Mouse (Mus musculus): ENCODE measurements at regions not wholly inside any gene's neighbourhood (a gene's known extent, or its start where the extent isn't known, plus 50 kb on each side); places are given as distances from the start of the nearest gene placed in this dataset.

DNA sequence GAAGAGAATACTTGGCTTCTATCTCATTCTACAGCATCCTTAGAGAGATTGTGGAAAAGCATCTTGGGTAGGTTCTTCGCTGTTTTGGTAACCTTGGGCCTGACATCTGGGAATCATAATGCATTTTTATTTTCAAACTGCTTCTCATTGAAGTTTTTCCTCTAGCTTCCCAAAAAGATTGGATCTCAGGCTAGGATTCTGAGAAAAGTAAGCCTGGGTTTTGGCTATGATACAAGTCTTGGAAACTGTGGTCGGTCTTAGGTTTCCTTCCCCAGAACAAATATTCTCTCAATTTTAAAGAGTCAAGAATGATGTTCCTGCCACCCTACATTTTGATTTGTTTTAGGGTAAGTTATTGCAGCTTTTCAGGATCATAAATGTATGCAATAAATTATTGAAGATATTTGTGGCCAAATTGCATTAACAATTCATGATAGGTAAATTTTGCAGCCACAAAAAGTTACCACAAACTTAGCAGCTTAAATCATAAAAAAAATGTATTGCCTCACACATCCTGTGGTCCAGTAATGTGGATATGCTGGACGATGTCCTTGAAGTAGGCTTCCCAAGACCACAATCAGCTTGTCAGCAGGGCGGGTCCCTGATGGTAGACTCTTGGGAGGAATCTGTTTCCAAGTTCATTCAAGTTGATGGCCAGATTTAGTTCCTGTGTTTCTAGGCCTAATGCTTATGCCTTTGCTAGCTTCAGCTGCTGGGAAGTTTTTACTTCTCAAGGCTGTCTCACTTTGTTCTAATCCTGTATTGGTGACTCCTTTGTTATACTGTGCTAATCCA lies 257.6 kb upstream of the Adamts5 start:
- no peak for ATAC-seq (ENCODE audit: extremely low read depth, insufficient number of reproducible peaks, low FRiP score, poor library complexity, severe bottlenecking)

DNA sequence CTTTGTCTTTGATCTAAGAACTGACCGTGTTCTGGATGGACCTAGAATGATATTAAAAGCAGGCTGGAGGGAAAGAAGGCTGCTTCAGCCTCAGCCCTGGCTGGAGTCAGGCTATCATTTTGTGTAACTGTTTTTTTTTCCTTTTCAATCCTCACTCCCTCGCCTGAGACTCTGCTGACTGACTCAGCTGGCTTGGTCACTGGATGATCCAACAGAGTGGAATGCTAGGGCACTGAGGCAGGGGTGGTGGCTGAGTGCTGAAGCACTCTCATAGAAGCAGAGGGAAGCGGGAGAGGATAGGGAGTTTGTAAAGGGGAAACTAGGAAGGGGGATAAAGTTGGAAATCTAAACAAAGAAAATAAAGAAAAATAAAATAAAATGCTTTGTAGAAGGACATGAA lies 236.5 kb upstream of the Adamts5 start:
- ATAC-seq (ENCODE audit: extremely low read depth, insufficient number of reproducible peaks, low FRiP score, poor library complexity, severe bottlenecking), result no peak

GRCm38 (mm10) chr16:86136169-86136568 lies 234.5 kb upstream of the Adamts5 start:
- no peak for ATAC-seq (ENCODE audit: extremely low read depth, insufficient number of reproducible peaks, low FRiP score, poor library complexity, severe bottlenecking)

DNA sequence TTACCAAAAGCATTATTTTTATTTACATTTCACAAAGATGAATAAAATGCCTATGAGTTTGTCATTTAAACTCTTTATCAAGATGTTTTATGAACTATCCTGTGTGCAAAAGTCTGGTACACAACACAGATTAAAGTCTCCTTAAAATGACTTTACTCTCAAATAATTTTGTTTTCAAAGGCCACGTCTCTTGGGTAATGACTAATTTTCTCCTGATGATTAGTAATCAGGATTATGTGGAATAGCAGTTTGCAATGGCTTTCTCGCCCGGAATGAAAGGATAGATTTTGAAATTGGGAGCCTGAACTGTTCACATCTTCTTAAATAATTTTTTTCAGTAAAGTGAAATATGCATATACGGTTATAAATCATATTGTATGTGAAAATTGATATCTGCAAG lies 225.8 kb upstream of the Adamts5 start:
- ATAC-seq (ENCODE audit: extremely low read depth, insufficient number of reproducible peaks, low FRiP score, poor library complexity, severe bottlenecking), result no peak

- no peak for ATAC-seq (ENCODE audit: extremely low read depth, insufficient number of reproducible peaks, low FRiP score, poor library complexity, severe bottlenecking)
Observed at GRCm38 (mm10) chr16:86124182-86124581, 222.6 kb upstream of the Adamts5 start.

- no peak for ATAC-seq (ENCODE audit: extremely low read depth, insufficient number of reproducible peaks, low FRiP score, poor library complexity, severe bottlenecking)
Observed at GRCm38 (mm10) chr16:86122936-86123335, 221.3 kb upstream of the Adamts5 start.

DNA sequence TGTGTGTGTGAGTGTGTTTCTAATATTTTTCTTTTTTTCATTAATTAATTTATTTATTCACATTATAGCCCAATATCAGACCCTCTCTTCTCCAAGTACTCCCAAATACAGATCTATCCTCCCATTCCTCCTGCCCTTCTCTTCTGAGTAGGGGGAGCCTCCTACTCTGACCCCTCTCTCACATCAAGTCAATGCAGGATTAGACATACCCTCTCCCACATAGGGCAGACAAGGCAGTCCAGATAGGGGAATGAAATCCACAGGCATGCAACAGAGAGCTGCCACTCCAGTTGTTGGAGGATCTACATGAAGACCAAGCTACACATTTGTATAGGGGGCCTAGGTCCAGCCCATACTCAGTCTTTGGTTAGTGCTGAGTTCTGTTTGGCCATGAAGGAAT lies 216.3 kb upstream of the Adamts5 start:
- ATAC-seq (ENCODE audit: extremely low read depth, insufficient number of reproducible peaks, low FRiP score, poor library complexity, severe bottlenecking), result no peak

DNA sequence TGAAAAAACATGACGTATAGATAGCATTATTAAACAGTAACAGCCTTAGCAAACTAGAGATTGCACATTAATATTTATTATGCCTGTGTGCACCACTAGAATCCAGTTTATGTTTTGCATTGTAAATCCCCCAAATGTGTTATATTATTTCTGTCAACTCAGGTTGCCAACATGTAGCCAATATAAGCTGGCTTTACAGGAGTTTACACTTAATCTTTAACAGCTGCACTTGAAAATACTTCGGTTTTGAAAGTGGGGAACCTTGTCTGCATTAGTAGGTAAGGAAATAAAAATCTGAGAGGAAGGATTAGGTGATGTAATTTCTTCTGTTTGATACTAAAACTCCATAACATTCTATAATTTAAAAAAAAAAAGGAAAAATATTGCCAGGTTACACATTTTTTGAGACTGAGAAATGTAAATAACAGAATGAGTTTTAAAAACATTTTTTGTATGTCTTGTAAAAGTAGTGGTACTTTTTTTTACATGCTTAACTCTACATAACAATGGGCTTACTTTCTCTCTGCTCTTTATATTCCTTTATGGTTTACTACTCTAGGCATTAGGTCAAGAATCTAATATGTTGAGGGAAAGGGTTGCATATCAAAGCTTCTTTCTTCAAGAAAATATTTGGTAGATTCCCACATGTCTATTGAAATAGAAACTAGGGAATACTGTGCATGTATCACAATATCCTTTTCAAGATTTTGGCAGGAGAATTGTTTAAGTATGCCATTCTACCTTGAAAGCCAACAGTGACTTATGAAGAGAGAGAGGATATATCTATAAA lies 214.2 kb upstream of the Adamts5 start:
- ATAC-seq (ENCODE audit: extremely low read depth, insufficient number of reproducible peaks, low FRiP score, poor library complexity, severe bottlenecking), result no peak

DNA sequence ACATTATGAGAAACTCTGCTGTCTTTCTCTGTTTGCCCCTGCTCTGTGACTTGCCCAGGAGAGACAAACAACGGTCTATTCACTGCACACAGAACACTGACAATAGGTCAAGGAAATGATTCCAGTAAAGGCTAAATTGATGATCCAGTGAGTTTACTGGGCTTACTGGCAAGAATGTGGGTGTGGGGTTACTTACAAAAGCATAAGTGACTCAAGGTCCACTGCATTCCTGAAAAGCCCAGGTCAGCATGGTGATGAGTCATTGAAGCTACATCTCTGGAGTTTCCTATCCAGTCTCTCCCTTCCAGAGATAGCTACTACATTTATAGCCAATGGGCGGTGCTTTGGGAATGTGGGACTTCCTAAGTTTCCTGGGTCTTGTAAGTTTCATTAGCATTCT lies 192.8 kb upstream of the Adamts5 start:
- ATAC-seq (ENCODE audit: extremely low read depth, insufficient number of reproducible peaks, low FRiP score, poor library complexity, severe bottlenecking), result no peak

- no peak for ATAC-seq (ENCODE audit: extremely low read depth, insufficient number of reproducible peaks, low FRiP score, poor library complexity, severe bottlenecking)
Observed at GRCm38 (mm10) chr16:86090175-86090574, 188.5 kb upstream of the Adamts5 start.

GRCm38 (mm10) chr16:86087421-86087820 lies 185.8 kb upstream of the Adamts5 start:
- no peak for ATAC-seq (ENCODE audit: extremely low read depth, insufficient number of reproducible peaks, low FRiP score, poor library complexity, severe bottlenecking)

DNA sequence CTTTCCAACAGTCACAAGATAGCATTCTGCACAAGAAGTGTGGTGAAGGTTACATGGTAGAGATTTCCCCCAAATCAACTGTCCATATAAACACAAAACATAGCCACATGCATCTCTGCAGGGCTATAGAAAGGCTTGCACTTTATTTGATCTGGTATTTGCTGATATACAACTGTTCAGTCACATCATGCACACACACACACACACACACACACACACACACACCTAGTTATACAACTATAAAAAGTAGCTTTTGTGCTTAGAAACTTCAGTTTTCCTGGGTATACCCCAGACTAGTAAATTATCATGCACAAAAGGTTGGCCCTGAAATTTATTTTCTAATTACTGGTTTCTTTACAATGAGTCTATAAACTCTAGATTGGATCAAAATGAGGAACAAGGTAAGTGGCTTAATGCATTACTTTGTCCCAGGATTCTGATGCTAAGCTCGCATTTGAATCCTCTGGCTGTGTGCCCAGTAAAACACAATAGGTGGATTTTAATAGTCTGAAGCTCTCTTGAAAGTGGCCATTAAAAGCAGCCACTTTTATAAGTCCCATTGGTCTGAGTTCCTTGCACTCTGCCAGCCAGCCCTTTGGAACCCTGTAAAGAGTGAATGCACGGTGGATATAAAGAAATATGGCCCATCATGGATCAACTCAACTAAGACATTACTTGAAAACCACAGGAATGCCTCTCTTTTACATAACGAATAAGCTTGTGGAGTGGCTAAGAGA lies 166.2 kb upstream of the Adamts5 start:
- ATAC-seq (ENCODE audit: extremely low read depth, insufficient number of reproducible peaks, low FRiP score, poor library complexity, severe bottlenecking), result no peak

- ATAC-seq (ENCODE audit: extremely low read depth, insufficient number of reproducible peaks, low FRiP score, poor library complexity, severe bottlenecking), result no peak
Observed at GRCm38 (mm10) chr16:86060087-86060486, 158.5 kb upstream of the Adamts5 start.

DNA sequence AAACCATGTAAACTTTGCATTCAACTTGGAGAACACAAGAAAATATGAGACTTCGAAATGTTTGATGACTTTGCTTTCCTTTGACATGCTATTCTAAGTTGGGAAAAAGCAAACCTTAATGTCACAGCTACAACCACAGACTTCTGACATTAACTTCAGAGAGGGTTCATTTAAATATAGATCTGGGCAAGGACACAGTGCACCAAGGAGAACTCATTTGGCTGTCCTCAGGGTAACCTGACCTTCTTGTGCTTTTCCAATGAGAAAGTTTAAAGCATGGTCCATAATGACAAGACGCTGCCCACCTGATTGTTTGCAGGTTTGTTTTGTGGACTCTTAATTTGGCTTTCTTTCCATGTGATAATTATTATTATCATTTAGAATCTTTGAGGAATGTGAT lies 143.1 kb upstream of the Adamts5 start:
- ATAC-seq (ENCODE audit: extremely low read depth, insufficient number of reproducible peaks, low FRiP score, poor library complexity, severe bottlenecking), result no peak

- ATAC-seq (ENCODE audit: extremely low read depth, insufficient number of reproducible peaks, low FRiP score, poor library complexity, severe bottlenecking), result no peak
Observed at GRCm38 (mm10) chr16:86034772-86035171, 133.1 kb upstream of the Adamts5 start.

DNA sequence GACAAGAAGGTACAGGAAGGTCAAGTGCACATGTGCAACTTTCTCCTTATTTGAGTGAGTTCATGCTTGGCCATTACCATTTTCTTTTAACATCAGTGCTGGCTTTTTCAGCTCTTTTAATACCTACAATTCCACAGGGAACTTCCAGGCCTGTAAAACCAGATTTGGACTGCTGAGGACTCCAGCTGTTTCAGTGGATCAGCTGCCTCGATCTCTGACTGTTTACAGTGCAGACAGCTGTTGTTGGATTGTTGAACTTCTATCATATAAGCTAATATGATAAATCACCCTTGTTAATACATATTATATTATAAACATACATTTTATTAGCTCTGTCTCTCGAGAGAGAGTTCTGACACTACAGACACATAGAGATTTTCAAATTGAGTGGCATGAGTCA lies 126.1 kb upstream of the Adamts5 start:
- no peak for ATAC-seq (ENCODE audit: extremely low read depth, insufficient number of reproducible peaks, low FRiP score, poor library complexity, severe bottlenecking)

DNA sequence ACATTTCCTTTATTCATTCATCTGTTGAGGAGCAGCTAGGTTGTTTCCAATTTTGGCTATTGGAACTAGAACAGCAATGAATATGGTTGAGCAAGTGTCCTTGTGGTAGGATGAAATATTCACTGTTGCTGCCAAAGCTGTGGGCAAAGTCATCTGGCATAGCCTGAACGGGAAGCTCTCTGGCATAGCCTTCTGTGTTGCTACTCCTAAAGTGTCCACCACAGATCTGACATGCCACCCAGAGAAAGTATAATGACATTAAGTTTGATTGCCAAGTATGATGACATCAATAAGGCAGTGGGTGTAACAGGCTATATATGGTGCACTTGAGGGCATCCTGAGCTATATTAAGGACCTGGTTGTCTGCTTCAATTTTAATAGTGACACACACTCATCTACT lies 113.7 kb upstream of the Adamts5 start:
- ATAC-seq (ENCODE audit: extremely low read depth, insufficient number of reproducible peaks, low FRiP score, poor library complexity, severe bottlenecking), result no peak

DNA sequence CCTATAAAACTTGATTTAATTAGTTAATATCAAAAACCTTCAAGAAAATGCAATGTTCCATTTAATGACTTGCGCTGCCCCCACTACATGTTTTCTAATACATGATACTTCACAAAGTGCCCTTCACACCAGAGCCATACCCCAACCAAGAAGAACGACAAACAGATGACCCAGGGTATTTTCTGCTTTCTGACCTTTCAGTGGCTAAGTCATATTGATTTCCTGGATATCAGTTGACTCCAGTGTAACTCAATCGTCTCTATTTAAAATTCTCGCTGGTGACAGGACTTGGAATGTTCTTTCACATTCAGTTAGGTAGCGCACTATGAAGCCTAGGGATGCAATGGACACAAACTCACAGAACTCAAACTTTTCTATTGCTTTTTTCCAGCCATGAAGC lies 109.4 kb upstream of the Adamts5 start:
- no peak for ATAC-seq (ENCODE audit: extremely low read depth, insufficient number of reproducible peaks, low FRiP score, poor library complexity, severe bottlenecking)

DNA sequence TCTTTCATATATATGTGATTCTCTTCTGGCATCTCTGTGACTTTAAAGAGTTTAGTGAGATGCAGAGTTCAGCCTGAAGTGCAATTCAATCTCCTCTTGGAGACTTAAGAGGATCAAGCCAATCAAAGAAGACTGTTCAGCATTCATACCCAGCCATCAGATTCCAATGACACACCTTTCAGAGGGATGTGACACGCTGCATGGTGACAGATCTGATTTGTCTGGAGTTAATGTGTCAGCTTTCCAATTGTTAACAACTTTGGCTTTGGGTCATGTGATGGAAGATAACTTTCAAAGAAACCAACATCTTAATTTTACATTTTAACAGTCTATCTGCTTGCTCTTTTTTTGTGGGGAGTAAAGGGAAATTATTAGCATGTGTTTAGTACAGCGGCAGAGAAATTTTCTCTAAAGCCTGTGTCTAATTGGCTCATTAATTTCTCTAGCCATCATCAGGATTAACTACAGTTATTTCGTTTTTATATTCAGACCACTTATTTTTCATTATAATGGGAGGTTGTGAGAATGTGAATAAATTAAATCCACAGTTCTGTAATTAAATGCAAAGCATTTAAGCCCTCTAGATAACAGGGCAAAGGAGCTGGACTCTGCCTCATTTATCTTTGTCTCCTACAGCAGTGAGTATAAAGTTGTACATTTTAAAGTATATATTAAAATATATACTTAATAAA lies 108.2 kb upstream of the Adamts5 start:
- ATAC-seq (ENCODE audit: extremely low read depth, insufficient number of reproducible peaks, low FRiP score, poor library complexity, severe bottlenecking), result no peak

Data from neutrophil, adult 5-6 weeks (primary cell).